Mouse (Mus musculus) liver, adult 2 months (tissue): ENCODE measurements around the gene Tnni3. TPM values are rescaled to one million over a fixed set of nuclear protein-coding genes. Genes with fewer than 3 reads are reported as not detected.
A peak's percentile ranks its signal among the peaks of the same experiment; 100 is the strongest.

Experiments used
- DNase-seq: peaks from one replicate; pipeline ENCODE4 v3.0.0-alpha.2; 2011; ENCODE audit warnings: low read depth, low spot score; ENCODE audit errors: extremely low read depth
- H3K27ac ChIP-seq: fragments of 200-500 bp; replicated peaks from 2 replicates; pipeline ENCODE4 v1.5.1; 2012; ENCODE audit warnings: low read depth, mild to moderate bottlenecking, control low read depth, inconsistent platforms, low read length; ENCODE audit not compliant: insufficient read depth
- H3K27me3 ChIP-seq: fragments of 200-500 bp; 2 replicates; pipeline ENCODE4 v1.6.1; 2012; ENCODE audit warnings: mild to moderate bottlenecking, moderate library complexity, low read length, inconsistent platforms; ENCODE audit not compliant: control insufficient read depth, insufficient read depth
- H3K36me3 ChIP-seq: fragments of 200-500 bp; 2 replicates; pipeline ENCODE4 v1.6.1; 2012; ENCODE audit warnings: low read length, inconsistent platforms; ENCODE audit not compliant: control insufficient read depth, insufficient read depth
- H3K4me1 ChIP-seq: fragments of 200-500 bp; 2 replicates; pipeline ENCODE4 v1.6.1; 2011; ENCODE audit warnings: low read length; ENCODE audit not compliant: control insufficient read depth, insufficient read depth
- H3K4me3 ChIP-seq: fragments of 200-500 bp; 2 replicates; pipeline ENCODE4 v1.5.1; 2011; ENCODE audit warnings: low read depth, mild to moderate bottlenecking, control low read depth, low read length, moderate library complexity; ENCODE audit not compliant: insufficient read depth
- H3K79me2 ChIP-seq: fragments of 200-500 bp; 2 replicates; pipeline ENCODE4 v1.6.1; 2012; ENCODE audit warnings: inconsistent platforms, mild to moderate bottlenecking, low read length, moderate library complexity; ENCODE audit not compliant: control insufficient read depth, insufficient read depth
- H3K9ac ChIP-seq: fragments of 200-500 bp; 2 replicates; pipeline ENCODE4 v1.6.1; 2012; ENCODE audit warnings: low read depth, mild to moderate bottlenecking, control low read depth, inconsistent platforms, low read length
- CTCF ChIP-seq: fragments of 200-500 bp; IDR thresholded peaks from 2 replicates; pipeline ENCODE4 v1.5.1; 2011; ENCODE audit warnings: low read depth, low read length, control low read depth
- POLR2A ChIP-seq: fragments of 200-500 bp; IDR thresholded peaks from 2 replicates; pipeline ENCODE4 v1.6.1; 2011; ENCODE audit warnings: low read length, control low read depth; ENCODE audit not compliant: insufficient read depth; ENCODE audit errors: extremely low read depth
- WGBS: fragments of 180-500 bp; shearing (Covaris S2); methylation state at CpG from one replicate; pipeline ENCODE4 v1.1.7; 2018; 5-methylcytosine and 5-hydroxymethylcytosine counted together
- polyA plus RNA-seq: library from polyadenylated mRNA; depleted of rRNA; stranded (reverse); fragments of >200 nt; gene quantifications from 2 replicates; pipeline ENCODE4 v1.2.3, GENCODE M21; 2012
- total RNA-seq: library from RNA; depleted of rRNA; stranded (reverse); fragments of >200 nt; gene quantifications from 2 replicates; pipeline ENCODE4 v1.2.3, GENCODE M21; 2014

The Tnni3 gene
- total and polyA plus RNA-seq, 2 experiments: 0.76 TPM; not detected in 1

DNA sequence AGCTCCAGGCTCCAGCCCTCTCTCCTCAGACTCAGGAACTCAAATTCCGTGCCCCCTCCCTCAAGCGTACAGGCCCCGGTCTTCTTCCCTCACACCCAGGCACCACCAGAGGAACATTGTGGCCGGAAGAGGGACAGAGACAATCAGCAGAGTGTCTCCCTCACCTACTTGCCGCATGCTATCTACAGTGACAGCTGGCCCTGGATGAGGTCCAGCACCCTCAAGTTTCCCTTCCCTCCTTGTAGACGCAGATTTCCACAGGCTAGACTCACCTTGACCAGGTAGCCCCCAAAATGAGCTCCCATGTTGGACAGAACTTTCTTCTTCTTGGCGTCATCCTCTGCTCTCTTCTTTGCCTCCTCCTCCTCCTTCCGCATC, 15.3 kb downstream of the Tnni3 start:
- no peaks in the 10 kb centered on the region for H3K36me3 ChIP-seq
- TF ChIP-seq POLR2A (no peak), CTCF (no peak)
- no peak overlapping the region for H3K4me3 ChIP-seq
- WGBS: 87% methylated on average over 8 of the region's 8 CpGs
- no peaks in the 10 kb centered on the region for H3K4me1 ChIP-seq
- H3K27me3 ChIP-seq: no peaks in the 10 kb centered on the region
- H3K79me2 ChIP-seq: no peaks in the 10 kb centered on the region
- H3K27ac ChIP-seq: no peak overlapping the region
- H3K9ac ChIP-seq: no peak overlapping the region
- no peak for DNase-seq

DNA sequence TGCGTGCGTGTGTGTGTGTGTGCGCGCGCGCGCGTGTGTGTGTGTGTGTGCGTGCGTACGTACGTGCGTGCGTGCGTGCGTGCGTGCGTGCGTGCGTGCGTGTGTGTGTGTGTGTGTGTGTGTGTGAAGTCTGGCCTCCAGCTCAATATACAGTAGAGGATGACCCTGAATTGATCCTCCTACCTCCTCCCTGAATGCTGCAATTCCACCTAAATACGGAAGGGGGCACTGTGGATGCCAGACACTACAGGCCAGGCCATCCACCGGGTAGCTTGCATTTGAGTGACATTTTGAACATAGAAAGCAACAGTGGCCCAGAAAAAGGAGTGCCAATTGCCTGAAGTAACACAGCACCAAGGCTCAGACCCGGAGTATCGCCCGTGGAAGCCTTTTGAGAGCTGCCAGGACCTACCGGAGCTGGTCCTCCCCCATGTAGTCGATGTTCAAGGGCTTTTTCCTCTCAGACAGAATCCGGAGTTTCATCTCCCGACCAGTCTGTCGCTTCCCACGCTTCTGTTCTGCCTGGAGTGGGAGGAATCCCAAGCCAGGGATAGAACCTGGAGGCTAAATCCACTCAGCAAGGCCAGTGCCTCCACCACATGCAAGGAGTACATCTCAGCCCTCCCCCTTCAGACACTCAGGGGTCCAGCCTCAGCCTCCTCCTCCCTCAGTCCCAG, 15.8 kb downstream of the Tnni3 start:
- H3K9ac ChIP-seq: no peak overlapping the region
- no peaks in the 10 kb centered on the region for H3K79me2 ChIP-seq
- no peak overlapping the region for H3K4me3 ChIP-seq
- no peaks in the 10 kb centered on the region for H3K4me1 ChIP-seq
- no peak for DNase-seq
- H3K36me3 ChIP-seq: no peaks in the 10 kb centered on the region
- H3K27me3 ChIP-seq: no peaks in the 10 kb centered on the region
- peak; percentile 46 for TF ChIP-seq CTCF
- no peak for TF ChIP-seq POLR2A
- WGBS: 82% methylated on average over 24 of the region's 32 CpGs
- H3K27ac ChIP-seq: no peak overlapping the region

DNA sequence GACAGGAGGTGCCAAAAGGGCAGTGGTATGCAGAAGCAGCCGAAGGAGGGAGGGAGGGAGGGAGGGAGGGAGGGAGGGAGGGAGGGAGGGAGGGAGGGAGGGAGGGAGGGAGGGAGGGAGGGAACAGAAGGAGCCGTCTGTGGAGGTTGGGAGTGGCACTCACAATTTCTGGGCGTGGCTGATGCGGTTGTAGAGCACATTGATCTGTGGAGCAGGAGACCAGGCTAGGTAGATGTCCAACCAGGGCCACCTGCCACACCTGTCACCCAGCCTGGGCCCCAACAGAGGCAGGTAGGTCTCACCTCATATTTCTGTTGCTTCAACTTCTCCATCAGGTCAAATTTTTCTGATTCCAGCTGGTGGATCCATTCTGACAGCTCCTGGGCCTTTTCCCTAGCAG, 16.8 kb downstream of the Tnni3 start:
- Histone ChIP-seq H3K79me2 (no peaks in the 10 kb centered on the region), H3K27me3 (no peaks in the 10 kb centered on the region), H3K4me3 (no peak overlapping the region), H3K36me3 (no peaks in the 10 kb centered on the region), H3K27ac (no peak overlapping the region), H3K4me1 (no peaks in the 10 kb centered on the region), H3K9ac (no peak overlapping the region)
- DNase-seq: no peak
- TF ChIP-seq POLR2A: no peak
- no peak for TF ChIP-seq CTCF
- 57% methylated on average over 3 of the region's 4 CpGs for WGBS

DNA sequence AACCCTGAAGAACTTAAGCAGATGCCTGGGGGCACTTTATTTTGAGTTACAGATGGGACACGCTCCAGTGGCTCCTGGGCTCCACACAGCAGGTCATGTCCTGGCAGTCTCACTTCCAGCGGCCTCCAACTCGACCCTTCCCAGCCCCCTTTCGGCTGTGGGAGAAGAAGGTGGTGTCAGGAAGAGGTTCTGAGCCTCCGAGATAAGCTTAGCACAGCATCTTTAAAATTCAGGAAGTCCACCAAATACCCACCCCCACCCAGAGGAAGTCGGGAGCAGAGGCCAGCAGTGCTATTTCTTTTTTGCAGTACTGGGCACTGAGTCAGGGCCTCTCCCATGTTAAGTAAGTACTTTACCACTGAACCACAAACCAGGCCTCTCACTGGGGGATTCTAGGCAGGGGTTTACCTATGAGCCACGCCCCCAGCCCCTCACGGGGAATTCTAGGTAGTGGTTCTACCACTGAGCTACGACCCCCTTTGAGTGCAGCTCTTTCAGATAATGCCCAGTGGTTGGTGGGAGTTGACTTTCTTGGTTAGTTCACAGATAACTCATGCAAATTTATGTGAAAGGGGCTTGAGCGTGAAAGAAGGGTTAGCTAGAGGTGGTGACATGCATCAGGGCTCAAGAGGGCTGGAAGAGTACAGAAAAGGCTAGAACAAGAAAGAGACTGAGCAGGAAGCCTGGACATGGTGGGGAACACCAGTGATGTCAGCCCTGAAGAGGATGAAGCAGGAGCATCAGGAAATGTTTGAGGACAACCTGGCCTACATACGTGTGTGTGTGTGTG, 19.2 kb downstream of the Tnni3 start:
- WGBS: 71% methylated on average over 11 of the region's 11 CpGs
- Histone ChIP-seq H3K4me1 (peaks cover 4% of the 10 kb centered on the region; the same call in 1 of the 2 replicates), H3K27ac (peak overlapping the region; percentile 67), H3K4me3 (no peak overlapping the region), H3K79me2 (peaks cover 10% of the 10 kb centered on the region), H3K36me3 (no peaks in the 10 kb centered on the region), H3K27me3 (no peaks in the 10 kb centered on the region), H3K9ac (no peak overlapping the region)
- TF ChIP-seq POLR2A (no peak), CTCF (no peak)
- peak; percentile 33 for DNase-seq

DNA sequence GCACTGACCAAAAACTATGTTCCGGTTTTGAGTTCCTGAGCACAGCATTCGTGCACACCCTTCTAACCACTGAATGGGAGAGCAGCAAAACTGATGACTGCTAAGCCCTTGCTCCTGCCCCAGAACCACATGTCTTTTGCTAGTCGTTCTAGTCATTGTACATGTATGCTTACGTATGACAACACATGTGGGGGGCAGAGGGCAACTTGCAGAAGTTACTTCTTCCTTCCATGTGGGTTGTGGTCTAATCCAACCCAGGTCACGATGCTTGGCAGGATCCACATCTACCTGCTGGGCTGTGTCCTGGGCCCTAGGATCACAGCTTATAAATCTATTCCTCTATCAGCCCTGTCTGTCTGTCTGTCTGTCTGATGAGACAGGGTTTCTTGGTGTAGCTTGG, 20.2 kb downstream of the Tnni3 start:
- no peak for DNase-seq
- Histone ChIP-seq H3K36me3 (no peaks in the 10 kb centered on the region), H3K79me2 (peaks cover 19% of the 10 kb centered on the region), H3K9ac (no peak overlapping the region), H3K27ac (peak overlapping the region; percentile 67; the same call in 1 of the 2 replicates), H3K4me3 (no peak overlapping the region), H3K4me1 (peaks cover 9% of the 10 kb centered on the region), H3K27me3 (no peaks in the 10 kb centered on the region)
- no peak for TF ChIP-seq CTCF
- TF ChIP-seq POLR2A: no peak
- WGBS: 80% methylated on average over 5 of the region's 5 CpGs

DNA sequence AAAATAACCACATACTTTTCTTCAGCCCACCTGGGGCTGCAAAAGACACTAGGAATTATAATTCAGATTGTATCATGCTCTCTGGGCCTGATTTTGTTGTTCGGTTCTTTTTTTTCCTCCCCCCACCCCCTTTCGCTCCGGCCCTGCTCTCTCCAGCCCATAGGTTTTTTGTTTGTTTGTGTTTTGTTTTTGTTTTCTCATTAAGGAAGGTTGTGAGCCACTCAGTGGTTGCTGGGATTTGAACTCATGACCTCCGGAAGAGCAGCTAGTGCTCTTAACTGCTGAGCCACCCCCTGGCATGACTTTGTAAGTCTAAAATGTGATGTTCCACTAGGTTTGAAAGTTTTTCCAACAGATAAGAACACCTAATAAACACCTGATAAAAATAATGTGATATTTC, 20.9 kb downstream of the Tnni3 start:
- DNase-seq: no peak
- H3K79me2 ChIP-seq: peaks cover 26% of the 10 kb centered on the region
- peaks cover 10% of the 10 kb centered on the region for H3K4me1 ChIP-seq
- no peak overlapping the region for H3K4me3 ChIP-seq
- H3K27me3 ChIP-seq: no peaks in the 10 kb centered on the region
- no peak overlapping the region for H3K27ac ChIP-seq
- TF ChIP-seq POLR2A: no peak
- TF ChIP-seq CTCF: no peak
- no peak overlapping the region for H3K9ac ChIP-seq
- WGBS: 79% methylated on average over 4 of the region's 4 CpGs
- H3K36me3 ChIP-seq: no peaks in the 10 kb centered on the region
